Mouse (Mus musculus) myocyte (in vitro differentiated cells): ENCODE measurements around the gene Gm9964. TPM values are rescaled to one million over a fixed set of nuclear protein-coding genes. Genes with fewer than 3 reads are reported as not detected.
A peak's percentile ranks its signal among the peaks of the same experiment; 100 is the strongest.
"Not testable (repeated sequence)": the region's sequence is repeated elsewhere in the genome, so short reads cannot be mapped to it uniquely, and the experiment has no call there.

ENCODE experiments used
- H3K27me3 ChIP-seq: one replicate; pipeline ENCODE4 v1.6.1; 2011; ENCODE audit not compliant: control insufficient read depth, insufficient read depth, insufficient read length
- H3K36me3 ChIP-seq: one replicate; pipeline ENCODE4 v1.6.1; 2011; ENCODE audit not compliant: control insufficient read depth, insufficient read depth
- H3K4me2 ChIP-seq: one replicate; pipeline ENCODE4 v1.6.1; 2011; ENCODE audit warnings: low read depth, control low read depth
- H3K4me3 ChIP-seq: one replicate; pipeline ENCODE4 v1.5.1; 2011; ENCODE audit warnings: mild to moderate bottlenecking, control low read depth, moderate library complexity
- H3K79me2 ChIP-seq: one replicate; pipeline ENCODE4 v1.6.1; 2011; ENCODE audit not compliant: control insufficient read depth, insufficient read depth
- H3ac ChIP-seq: one replicate; pipeline ENCODE4 v1.6.1; 2011; ENCODE audit not compliant: control insufficient read depth, insufficient read length
- CEBPB ChIP-seq: IDR thresholded peaks from 2 replicates; pipeline ENCODE4 v1.6.1; 2011; ENCODE audit warnings: mild to moderate bottlenecking, moderate library complexity; ENCODE audit not compliant: poor library complexity, insufficient read depth, severe bottlenecking
- E2F4 ChIP-seq: IDR thresholded peaks from one replicate; pipeline ENCODE4 v1.6.1; 2011; ENCODE audit warnings: mild to moderate bottlenecking, control low read depth, moderate library complexity; ENCODE audit not compliant: insufficient read depth
- MAX ChIP-seq: IDR thresholded peaks from one replicate; pipeline ENCODE4 v1.6.1; 2011; ENCODE audit warnings: low read depth, mild to moderate bottlenecking, control low read depth
- MYOD1 ChIP-seq, 3 experiments: IDR thresholded peaks; one replicate each; pipeline ENCODE4 v1.6.1; 2011; ENCODE audit warnings: control low read depth in 2 of 3, low read depth in 2 of 3, mild to moderate bottlenecking in 2 of 3, moderate library complexity in 1 of 3; ENCODE audit not compliant: insufficient read length in 2 of 3, control insufficient read depth in 1 of 3
- MYOG ChIP-seq, 3 experiments: IDR thresholded peaks; one replicate each; pipeline ENCODE4 v1.6.1; 2011; ENCODE audit warnings: control low read depth in 2 of 3, low read depth in 2 of 3, mild to moderate bottlenecking in 2 of 3; ENCODE audit not compliant: insufficient read length in 2 of 3, control insufficient read depth in 1 of 3, insufficient read depth in 1 of 3
- POLR2A ChIP-seq: IDR thresholded peaks from one replicate; pipeline ENCODE4 v1.6.1; 2011; ENCODE audit warnings: low read depth, mild to moderate bottlenecking, control low read depth, moderate library complexity; ENCODE audit not compliant: insufficient read length
- POLR2AphosphoS2 ChIP-seq: IDR thresholded peaks from one replicate; pipeline ENCODE4 v1.6.1; 2011; ENCODE audit warnings: low read depth, control low read depth; ENCODE audit not compliant: insufficient read length
- REST ChIP-seq: IDR thresholded peaks from one replicate; pipeline ENCODE4 v1.6.1; 2011; ENCODE audit warnings: mild to moderate bottlenecking, control low read depth, moderate library complexity; ENCODE audit not compliant: insufficient read depth, insufficient read length
- SRF ChIP-seq: IDR thresholded peaks from one replicate; pipeline ENCODE4 v1.6.1; 2011; ENCODE audit warnings: low read depth; ENCODE audit not compliant: control insufficient read depth, insufficient read length
- TCF12 ChIP-seq: IDR thresholded peaks from one replicate; pipeline ENCODE4 v1.6.1; 2011; ENCODE audit warnings: mild to moderate bottlenecking, control low read depth; ENCODE audit not compliant: poor library complexity, insufficient read depth, severe bottlenecking
- TCF3 ChIP-seq: IDR thresholded peaks from one replicate; pipeline ENCODE4 v1.6.1; 2011; ENCODE audit warnings: low read depth, control low read depth; ENCODE audit not compliant: insufficient read length
- USF1 ChIP-seq: IDR thresholded peaks from one replicate; pipeline ENCODE4 v1.6.1; 2011; ENCODE audit warnings: low read depth, mild to moderate bottlenecking, control low read depth, moderate library complexity
- polyA plus RNA-seq: library from polyadenylated mRNA; unstranded; fragments of >200 nt; fragmentation: generic; extraction: Trizol; gene quantifications from one replicate; pipeline ENCODE4 v1.2.1, GENCODE M21; 2012; ENCODE audit warnings: missing spikeins

Gene Gm9964
- polyA plus RNA-seq, 1 experiment = not detected

- H3ac ChIP-seq = no peak overlapping the region
- no peak overlapping the region for H3K4me3 ChIP-seq
- H3K36me3 ChIP-seq = no peaks in the 10 kb centered on the region
- no peaks in the 10 kb centered on the region for H3K79me2 ChIP-seq
- no peak overlapping the region for H3K4me2 ChIP-seq
- H3K27me3 ChIP-seq = no peaks in the 10 kb centered on the region
- TF ChIP-seq E2F4 (no peak), MYOD1 (IDR thresholded peaks at IDR 0.05; ENCODE audit: control insufficient read depth in 1 of 3, insufficient read length in 2 of 3, low read depth in 2 of 3) (no peak), TCF12 (no peak), SRF (no peak), USF1 (no peak), MAX (no peak), CEBPB (no peak), POLR2AphosphoS2 (no peak), MYOG (IDR thresholded peaks at IDR 0.05; ENCODE audit: control insufficient read depth in 1 of 3, insufficient read depth in 1 of 3, insufficient read length in 2 of 3, low read depth in 2 of 3) (no peak), TCF3 (no peak), POLR2A (no peak), REST (no peak)
These were observed 16.8 kb downstream of the Gm9964 start for GRCm38 (mm10) chr11:79279732-79280405.

DNA sequence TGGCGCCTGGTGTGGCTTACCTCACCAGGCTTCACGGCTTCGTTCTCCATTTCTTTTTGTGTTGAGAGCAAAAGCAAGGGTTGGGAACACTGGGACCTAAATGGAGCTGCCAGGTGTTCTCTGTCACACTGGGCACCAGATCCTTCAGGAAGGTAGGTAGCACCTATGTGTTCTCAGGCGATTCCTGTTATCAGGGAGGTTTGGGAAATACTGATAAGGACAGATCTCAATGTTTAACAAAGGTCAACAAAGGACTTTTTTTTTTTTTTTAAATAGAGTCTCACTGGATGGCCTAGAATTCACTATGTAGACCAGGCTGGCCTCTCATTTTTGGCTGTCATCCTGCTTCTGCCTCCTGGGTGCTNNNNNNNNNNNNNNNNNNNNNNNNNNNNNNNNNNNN is 22.9 kb downstream of the Gm9964 start:
- no peak for TF ChIP-seq SRF
- TF ChIP-seq USF1 = no peak
- TF ChIP-seq CEBPB = no peak
- TF ChIP-seq MYOG (IDR thresholded peaks at IDR 0.05; ENCODE audit: control insufficient read depth in 1 of 3, insufficient read depth in 1 of 3, insufficient read length in 2 of 3, low read depth in 2 of 3) = no peak
- TF ChIP-seq REST = no peak
- no peak for TF ChIP-seq POLR2A
- TF ChIP-seq E2F4 = no peak
- no peak for TF ChIP-seq MAX
- Histone ChIP-seq H3ac (no peak overlapping the region), H3K79me2 (no peaks in the 10 kb centered on the region), H3K4me3 (no peak overlapping the region), H3K36me3 (no peaks in the 10 kb centered on the region), H3K4me2 (no peak overlapping the region), H3K27me3 (no peaks in the 10 kb centered on the region)

DNA sequence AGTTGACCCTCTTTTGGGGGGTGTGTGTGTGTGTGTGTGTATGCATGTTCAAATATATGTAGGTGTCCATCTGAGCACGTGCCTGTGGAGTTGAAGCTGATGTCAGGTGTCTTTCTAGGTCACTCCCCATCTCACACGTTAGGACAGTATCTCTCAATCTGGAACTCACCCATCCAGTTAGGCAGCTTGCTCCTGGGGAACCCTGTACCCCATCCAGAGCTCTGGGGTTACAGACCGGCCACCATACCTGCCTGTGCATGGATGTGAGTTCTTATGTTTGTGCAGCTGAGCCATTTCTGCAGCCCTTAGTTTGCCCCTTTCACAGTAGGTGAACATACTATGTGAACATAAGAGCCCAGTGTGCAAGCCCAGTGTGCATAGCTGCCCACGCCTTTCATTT is 23.7 kb downstream of the Gm9964 start:
- Histone ChIP-seq H3K36me3 (no peaks in the 10 kb centered on the region), H3K79me2 (no peaks in the 10 kb centered on the region), H3ac (no peak overlapping the region), H3K27me3 (no peaks in the 10 kb centered on the region), H3K4me2 (no peak overlapping the region), H3K4me3 (no peak overlapping the region)
- TF ChIP-seq E2F4 (no peak), CEBPB (no peak), MAX (no peak), REST (no peak), TCF12 (no peak), MYOD1 (IDR thresholded peaks at IDR 0.05; ENCODE audit: control insufficient read depth in 1 of 3, insufficient read length in 2 of 3, low read depth in 2 of 3) (no peak), MYOG (IDR thresholded peaks at IDR 0.05; ENCODE audit: control insufficient read depth in 1 of 3, insufficient read depth in 1 of 3, insufficient read length in 2 of 3, low read depth in 2 of 3) (no peak), SRF (no peak), POLR2AphosphoS2 (no peak), TCF3 (no peak)

- Histone ChIP-seq H3K79me2 (no peaks in the 10 kb centered on the region), H3K36me3 (no peaks in the 10 kb centered on the region)
- no peak for TF ChIP-seq SRF
- no peak for TF ChIP-seq TCF3
- peak; percentile 7 for TF ChIP-seq USF1
- no peak for TF ChIP-seq MYOG (IDR thresholded peaks at IDR 0.05; ENCODE audit: control insufficient read depth in 1 of 3, insufficient read depth in 1 of 3, insufficient read length in 2 of 3, low read depth in 2 of 3)
These were observed 29.5 kb downstream of the Gm9964 start for GRCm38 (mm10) chr11:79267171-79267570.

DNA sequence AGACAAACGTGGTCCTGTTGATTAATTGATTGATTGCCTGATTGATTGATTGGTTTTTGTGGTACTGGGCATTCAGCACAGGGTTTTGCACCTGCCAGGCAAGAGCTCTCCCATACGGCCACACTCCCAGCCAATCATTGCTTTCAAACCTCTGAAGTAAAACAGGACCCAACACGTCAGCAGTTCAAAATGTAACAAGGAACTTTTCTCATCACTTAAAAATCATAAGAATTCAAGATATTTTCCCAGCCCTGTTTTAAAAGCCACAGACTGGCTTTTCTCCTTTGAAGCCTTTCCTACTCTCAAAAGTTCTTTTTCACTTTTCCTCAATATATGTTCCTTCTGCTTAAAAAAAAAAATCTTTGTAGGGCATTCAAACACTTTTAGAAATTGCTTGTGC is 32.3 kb downstream of the Gm9964 start:
- Histone ChIP-seq H3K4me2 (peak overlapping the region; percentile 15), H3K79me2 (no peaks in the 10 kb centered on the region), H3K27me3 (no peaks in the 10 kb centered on the region), H3K4me3 (no peak overlapping the region), H3ac (no peak overlapping the region), H3K36me3 (no peaks in the 10 kb centered on the region)
- TF ChIP-seq MYOG (IDR thresholded peaks at IDR 0.05; ENCODE audit: control insufficient read depth in 1 of 3, insufficient read depth in 1 of 3, insufficient read length in 2 of 3, low read depth in 2 of 3) (peak in 1 of 3 experiments; percentile 8), MYOD1 (IDR thresholded peaks at IDR 0.05; ENCODE audit: control insufficient read depth in 1 of 3, insufficient read length in 2 of 3, low read depth in 2 of 3) (peak in 1 of 3 experiments; percentile 41), E2F4 (no peak)

More at GRCm38 (mm10) chr11:79267171-79267570, 29.5 kb downstream of the Gm9964 start:
- Histone ChIP-seq H3K27me3 (no peaks in the 10 kb centered on the region), H3ac (no peak overlapping the region), H3K4me3 (no peak overlapping the region), H3K4me2 (no peak overlapping the region)

DNA sequence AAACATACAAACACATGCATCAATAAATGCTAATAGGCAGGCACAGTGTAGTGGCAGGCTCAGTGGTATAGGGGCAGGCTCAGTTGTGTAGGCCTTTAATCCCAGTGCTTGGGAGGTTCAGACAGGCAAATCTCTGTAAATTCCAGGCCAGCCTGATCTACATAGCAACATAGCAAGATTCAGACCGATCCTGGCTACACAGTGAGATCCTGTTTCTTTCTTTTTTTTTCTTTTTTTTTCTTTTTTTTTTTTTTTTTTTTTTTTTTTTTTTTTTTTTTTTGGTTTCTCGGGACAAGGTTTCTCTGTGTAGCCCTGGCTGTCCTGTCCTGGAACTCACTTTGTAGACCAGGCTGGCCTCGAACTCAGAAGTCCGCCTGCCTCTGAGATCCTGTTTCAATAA is 36.6 kb downstream of the Gm9964 start:
- not testable (repeated sequence) for H3ac ChIP-seq, H3K4me2 ChIP-seq, H3K79me2 ChIP-seq, H3K4me3 ChIP-seq, H3K36me3 ChIP-seq, H3K27me3 ChIP-seq
